Mouse (Mus musculus): ENCODE results near the gene Clec3b.

Gene Clec3b

DNA sequence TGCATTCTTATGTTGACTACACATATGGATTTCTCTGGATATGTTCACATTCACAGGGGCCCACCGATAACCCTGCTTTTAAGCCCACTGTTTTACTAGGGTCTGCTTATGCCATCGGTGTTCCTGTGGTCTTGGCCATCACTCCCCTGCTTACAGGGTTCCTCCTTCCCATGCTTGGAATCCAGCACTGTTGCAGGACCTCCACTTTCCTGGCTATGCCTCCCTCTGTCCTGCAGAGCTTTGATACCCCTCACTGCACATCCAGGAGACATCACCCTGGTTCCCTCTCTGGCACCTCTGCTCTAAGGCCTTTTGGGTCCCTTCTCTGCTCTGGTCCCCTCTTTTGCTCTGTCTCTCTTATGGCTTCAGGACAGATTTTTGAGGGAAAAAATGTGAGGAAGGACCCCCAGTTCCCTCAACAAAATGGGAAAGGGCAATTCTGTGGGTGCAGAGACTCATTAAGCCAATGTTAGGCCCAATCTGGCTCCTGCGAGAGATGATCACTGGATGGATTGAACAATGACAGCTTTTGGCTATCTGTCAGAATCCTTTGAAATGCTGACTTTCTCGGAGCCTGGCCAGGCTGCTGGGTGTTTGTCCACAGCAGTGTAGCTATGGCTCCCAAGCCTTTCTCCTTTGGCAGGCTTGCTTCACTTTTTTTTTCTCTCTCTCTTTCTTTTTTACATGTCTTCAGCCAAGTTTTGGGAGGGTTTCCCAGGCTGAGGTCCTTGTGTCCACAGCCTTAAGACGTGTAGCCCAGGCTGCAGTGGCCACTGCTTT is at the start of gene Clec3b:
TSS of gene Clec3b (plus strand) at position 706 of the 780 bp plus-strand sequence.
- DNase-seq (ENCODE audit: low read depth, low spot score) = no peak

DNA sequence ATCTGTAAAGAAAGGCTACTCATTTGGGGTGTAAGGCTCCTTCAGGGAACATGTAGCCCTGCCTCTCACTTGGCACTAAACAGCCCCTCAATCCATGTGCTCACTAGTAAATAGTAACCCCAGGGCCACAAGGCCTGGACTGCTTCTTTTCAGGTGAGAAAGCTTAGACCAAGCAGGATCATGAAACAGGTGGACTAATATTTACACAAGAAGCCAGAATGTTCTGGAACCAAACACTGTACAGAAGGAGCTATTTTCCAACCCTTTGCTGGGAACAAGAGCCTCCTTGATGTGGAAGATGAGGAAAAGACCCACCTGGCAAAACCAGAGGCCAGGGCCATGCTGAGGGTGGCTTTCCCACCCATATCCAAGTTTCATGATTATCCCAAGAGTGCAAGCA is 47.3 kb upstream of the Clec3b start:
- no peak for DNase-seq (ENCODE audit: low read depth, low spot score)

GRCm38 (mm10) chr9:123104362-123104761 is 46.4 kb upstream of the Clec3b start:
- no peak for DNase-seq (ENCODE audit: low read depth, low spot score)

GRCm38 (mm10) chr9:123107186-123107585 is 43.6 kb upstream of the Clec3b start:
- DNase-seq (ENCODE audit: low read depth, low spot score) = no peak

- no peak for DNase-seq (ENCODE audit: low read depth, low spot score)
Observed at GRCm38 (mm10) chr9:123109188-123109587, 41.6 kb upstream of the Clec3b start.

GRCm38 (mm10) chr9:123111751-123112221 is 39.0 kb upstream of the Clec3b start:
- no peak for DNase-seq (ENCODE audit: low read depth, low spot score)

GRCm38 (mm10) chr9:123112805-123113521 is 37.8 kb upstream of the Clec3b start, which contains the start of the genes Zdhhc3 and Exosc7:
TSS of gene Zdhhc3 (minus strand) at chr9:123113205.
TSS of gene Exosc7 (plus strand) at chr9:123113215.
- DNase-seq (ENCODE audit: low read depth, low spot score) = peak; percentile 95

DNA sequence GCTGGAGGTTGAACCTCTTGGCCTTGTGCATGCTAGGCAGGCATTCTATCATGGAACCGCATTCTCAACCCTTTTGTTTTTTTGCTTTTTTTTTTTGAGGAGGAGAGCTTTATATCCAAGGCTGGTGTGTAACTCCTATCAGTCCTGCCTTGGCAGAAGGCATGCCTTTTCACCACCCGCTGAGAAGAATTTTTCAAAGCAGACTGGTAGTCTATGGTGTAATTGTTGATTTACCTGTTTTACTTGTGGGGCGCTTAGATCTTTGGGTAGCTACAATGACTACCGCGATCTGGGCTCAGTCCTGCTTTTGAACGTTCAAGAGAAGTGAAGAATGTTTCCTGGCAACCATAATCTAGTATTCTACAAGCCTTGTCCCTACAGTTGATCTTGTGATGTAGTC is 36.8 kb upstream of the Clec3b start:
- no peak for DNase-seq (ENCODE audit: low read depth, low spot score)

DNA sequence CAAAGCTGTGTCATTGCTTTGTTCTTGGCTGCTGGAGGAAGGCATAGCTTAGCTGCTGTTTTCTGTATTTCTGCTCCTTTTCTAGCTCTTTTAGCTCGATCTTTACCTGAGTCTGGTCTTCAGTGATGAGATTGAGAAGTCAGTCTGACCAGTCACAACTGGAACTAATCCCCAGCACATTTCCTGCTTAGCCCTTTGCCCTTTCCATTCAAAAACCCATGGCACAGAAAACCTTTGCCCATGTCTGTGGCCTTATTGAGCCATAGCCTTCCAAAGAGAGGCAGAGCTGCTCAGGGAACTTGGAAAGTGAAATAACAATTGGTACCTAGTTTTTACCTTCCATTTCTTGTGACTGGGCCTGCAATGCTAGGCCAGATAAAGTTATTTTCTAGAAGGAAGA is 35.2 kb upstream of the Clec3b start:
- no peak for DNase-seq (ENCODE audit: low read depth, low spot score)

DNA sequence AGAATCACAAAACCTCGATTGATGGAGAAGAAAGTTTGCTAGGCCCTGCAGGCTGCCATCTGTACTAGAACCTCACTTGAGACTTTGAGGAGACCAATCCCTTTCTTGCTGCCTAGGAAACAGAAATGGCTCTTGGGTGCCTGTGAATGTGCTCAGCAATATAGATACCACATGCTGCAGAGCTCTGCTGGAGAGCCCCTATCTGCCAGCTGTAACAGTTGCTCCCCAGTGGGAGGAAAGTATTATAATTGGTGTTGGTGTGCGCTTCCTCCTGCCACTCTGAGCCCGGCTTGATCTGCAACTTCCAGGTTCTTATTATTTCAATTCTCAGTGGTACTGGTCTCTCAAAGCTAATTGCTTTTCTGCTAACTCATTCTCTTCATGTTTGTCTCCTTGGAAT is 27.7 kb upstream of the Clec3b start:
- peak; percentile 17 for DNase-seq (ENCODE audit: low read depth, low spot score)

- peak; percentile 52 for DNase-seq (ENCODE audit: low read depth, low spot score)
Observed at GRCm38 (mm10) chr9:123123571-123124412, 27.0 kb upstream of the Clec3b start.

DNA sequence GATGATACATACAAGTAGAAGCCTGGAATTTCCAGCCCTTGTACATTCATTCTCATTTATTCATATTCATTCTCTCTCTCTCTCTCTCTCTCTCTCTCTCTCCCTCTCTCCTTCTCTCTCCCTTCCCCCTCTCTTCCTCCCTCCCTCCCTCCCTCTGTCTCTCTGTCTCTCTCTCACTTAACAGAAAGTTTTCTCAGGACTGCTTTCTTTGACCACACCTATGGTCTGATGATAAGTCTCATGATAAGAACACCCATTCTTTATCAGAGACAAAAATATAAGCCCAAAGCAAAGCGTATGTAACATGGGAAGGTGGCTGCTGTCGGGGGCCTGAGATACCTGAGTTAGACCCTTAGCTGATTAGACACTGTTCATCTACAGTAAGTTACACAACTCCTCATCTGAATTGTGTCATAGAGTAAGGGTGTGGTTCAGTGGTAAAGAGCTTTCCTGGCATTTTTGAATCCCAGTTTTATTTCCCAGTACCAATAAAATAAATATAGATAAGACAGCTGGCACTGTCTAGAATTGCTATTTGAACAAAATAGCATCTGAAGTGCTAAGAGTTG is 26.2 kb upstream of the Clec3b start:
- DNase-seq (ENCODE audit: low read depth, low spot score) = no peak

GRCm38 (mm10) chr9:123127663-123128062 is 23.1 kb upstream of the Clec3b start:
- DNase-seq (ENCODE audit: low read depth, low spot score) = no peak

DNA sequence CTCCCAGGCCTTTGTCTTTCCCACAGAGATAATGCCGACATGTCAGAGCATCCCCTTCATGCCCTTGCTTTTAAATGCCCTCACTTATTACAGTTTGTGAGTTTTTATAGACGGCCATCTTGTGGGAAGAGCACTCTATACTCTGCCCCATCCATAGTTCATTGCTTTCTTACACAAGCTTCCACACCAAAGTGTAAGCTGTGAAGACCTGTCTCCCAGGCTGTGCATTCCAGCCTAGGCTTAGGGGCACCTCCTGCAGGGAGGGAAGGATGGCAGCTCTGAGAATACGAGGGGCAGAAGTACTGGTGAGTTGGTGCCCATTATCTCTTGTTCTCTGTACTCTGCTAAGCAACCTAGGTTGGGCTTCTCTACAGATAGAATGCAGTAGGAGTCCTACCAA is 17.8 kb upstream of the Clec3b start:
- no peak for DNase-seq (ENCODE audit: low read depth, low spot score)

- DNase-seq (ENCODE audit: low read depth, low spot score) = peak; percentile 73
Observed at GRCm38 (mm10) chr9:123136953-123137682, 13.6 kb upstream of the Clec3b start.

GRCm38 (mm10) chr9:123138891-123139474 is 11.8 kb upstream of the Clec3b start:
- no peak for DNase-seq (ENCODE audit: low read depth, low spot score)

DNA sequence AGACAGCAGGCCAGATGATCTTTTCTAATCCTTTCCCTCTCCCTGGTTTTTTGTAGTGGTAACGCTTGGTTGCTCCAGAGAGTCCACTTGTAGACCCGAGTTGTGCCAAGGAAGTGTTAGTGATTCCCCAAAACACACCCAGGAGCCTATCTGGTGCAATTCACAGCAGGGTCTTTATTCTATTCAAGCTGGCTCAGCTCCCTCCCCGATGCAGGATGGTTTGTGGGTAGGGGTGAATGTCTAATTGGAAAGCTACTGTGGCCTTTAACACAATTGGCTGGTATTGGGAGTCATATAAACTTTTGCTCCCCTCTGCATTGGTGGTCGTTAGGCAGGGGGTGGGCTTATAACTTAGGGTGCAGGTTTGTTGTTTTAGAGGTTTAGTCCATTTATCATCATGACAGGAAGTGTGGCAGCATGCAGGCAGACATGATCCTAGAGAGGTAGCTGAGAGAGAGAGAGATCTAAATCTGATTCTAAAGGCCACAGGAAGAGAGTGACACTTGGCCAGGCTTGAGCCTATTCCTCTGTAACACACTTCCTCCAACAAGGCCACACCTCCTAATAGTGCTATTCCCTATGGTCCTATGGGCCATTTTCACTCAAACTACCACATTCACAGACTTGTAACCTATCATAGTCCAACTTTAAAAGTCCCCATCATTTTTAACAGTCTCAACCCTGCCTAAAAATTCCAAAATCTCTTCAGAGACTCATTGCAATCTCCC is 10.7 kb upstream of the Clec3b start:
- no peak for DNase-seq (ENCODE audit: low read depth, low spot score)

GRCm38 (mm10) chr9:123148430-123148829 is 2.3 kb upstream of the Clec3b start:
- no peak for DNase-seq (ENCODE audit: low read depth, low spot score)

- DNase-seq (ENCODE audit: low read depth, low spot score) = no peak
Observed at GRCm38 (mm10) chr9:123151561-123151960, 815 bp downstream of the Clec3b start.

- no peak for DNase-seq (ENCODE audit: low read depth, low spot score)
Observed at GRCm38 (mm10) chr9:123152026-123152425, 1.3 kb downstream of the Clec3b start.

All from brain, adult 2 months (tissue).